Mouse (Mus musculus) intestine, embryonic 16.5 days (tissue): ENCODE measurements around the gene Crisp4. TPM values are rescaled to one million over a fixed set of nuclear protein-coding genes. Genes with fewer than 3 reads are reported as not detected.

Experiments
- ATAC-seq: fragments of 200-750 bp; cut with Nextera tagmentation; 2 replicates; pipeline ENCODE4 v1.8.0; 2017; ENCODE audit warnings: moderate TSS enrichment, moderate library complexity
- H3K27ac ChIP-seq: fragments of 300-500 bp; sonication (generic); 2 replicates; pipeline ENCODE4 v1.5.1; 2014; ENCODE audit warnings: mild to moderate bottlenecking, low read length
- H3K27me3 ChIP-seq: fragments of 300-500 bp; sonication (generic); replicated peaks from 2 replicates; pipeline ENCODE4 v1.6.1; 2014; ENCODE audit warnings: low read length, control low read depth, mixed read lengths; ENCODE audit not compliant: control insufficient read depth, insufficient read depth
- H3K36me3 ChIP-seq: fragments of 300-500 bp; sonication (generic); 2 replicates; pipeline ENCODE4 v1.6.1; 2014; ENCODE audit warnings: low read length, control low read depth; ENCODE audit not compliant: control insufficient read depth, insufficient read depth
- H3K4me1 ChIP-seq: fragments of 300-500 bp; sonication (generic); 2 replicates; pipeline ENCODE4 v1.6.1; 2014; ENCODE audit warnings: low read length, control low read depth, mixed read lengths; ENCODE audit not compliant: control insufficient read depth, insufficient read depth
- H3K4me2 ChIP-seq: fragments of 300-500 bp; sonication (generic); 2 replicates; pipeline ENCODE4 v1.6.1; 2014; ENCODE audit warnings: low read depth, low read length, control low read depth
- H3K4me3 ChIP-seq: fragments of 300-500 bp; sonication (generic); 2 replicates; pipeline ENCODE4 v1.5.1; 2014; ENCODE audit warnings: mild to moderate bottlenecking, low read length
- H3K9ac ChIP-seq: fragments of 300-500 bp; sonication (generic); 2 replicates; pipeline ENCODE4 v1.6.1; 2014; ENCODE audit warnings: low read depth, low read length
- H3K9me3 ChIP-seq: fragments of 300-500 bp; sonication (generic); 2 replicates; pipeline ENCODE4 v1.6.1; 2016; ENCODE audit warnings: low read length, control low read depth; ENCODE audit not compliant: control insufficient read depth
- WGBS: fragments of 180-500 bp; shearing (Covaris S2); extraction: QIAGEN DNeasy Blood & Tissue Kit; methylation state at CpG from one replicate; pipeline ENCODE4 v1.1.7; 2014; 5-methylcytosine and 5-hydroxymethylcytosine counted together
- polyA plus RNA-seq: library from polyadenylated mRNA; unstranded; fragments of >200 nt; fragmentation: Nextera tagmentation; extraction: Ambion mirVana; gene quantifications from 2 replicates; pipeline ENCODE4 v1.2.1, GENCODE M21; 2015

Crisp4 gene
- polyA plus RNA-seq: not detected in 2 replicates

GRCm38 (mm10) chr1:18145802-18146201, at the start of gene Crisp4:
TSS of gene Crisp4 (minus strand) at chr1:18145902.
- H3K27me3 ChIP-seq: no peaks in the 10 kb centered on the region
- H3K27ac ChIP-seq: no peak within 1 kb of the TSS
- H3K4me2 ChIP-seq: no peak within 1 kb of the TSS
- H3K4me3 ChIP-seq: no peak within 1 kb of the TSS
- no peak for ATAC-seq
- H3K36me3 ChIP-seq: no peaks in the 10 kb centered on the region
- no peaks in the 10 kb centered on the region for H3K9me3 ChIP-seq
- no peak within 1 kb of the TSS for H3K9ac ChIP-seq
- 78% methylated on average over 3 of the region's 3 CpGs for WGBS
- no peaks in the 10 kb centered on the region for H3K4me1 ChIP-seq

- no peaks in the 10 kb centered on the region for H3K4me1 ChIP-seq
- WGBS: 43% methylated on average over 4 of the region's 4 CpGs
- no peaks in the 10 kb centered on the region for H3K9me3 ChIP-seq
- H3K4me2 ChIP-seq: no peak overlapping the region
- no peaks in the 10 kb centered on the region for H3K27me3 ChIP-seq
- no peak overlapping the region for H3K27ac ChIP-seq
- no peak overlapping the region for H3K4me3 ChIP-seq
- no peak overlapping the region for H3K9ac ChIP-seq
- no peaks in the 10 kb centered on the region for H3K36me3 ChIP-seq
- no peak for ATAC-seq
These were observed 46.0 kb upstream of the Crisp4 start for GRCm38 (mm10) chr1:18191719-18192118.

GRCm38 (mm10) chr1:18190714-18191712, 45.3 kb upstream of the Crisp4 start:
- Histone ChIP-seq H3K9ac (no peak overlapping the region), H3K4me1 (no peaks in the 10 kb centered on the region), H3K9me3 (no peaks in the 10 kb centered on the region), H3K36me3 (no peaks in the 10 kb centered on the region), H3K4me3 (no peak overlapping the region), H3K4me2 (no peak overlapping the region), H3K27ac (no peak overlapping the region), H3K27me3 (no peaks in the 10 kb centered on the region)
- WGBS: 30% methylated on average over 1 of the region's 1 CpGs
- no peak for ATAC-seq

GRCm38 (mm10) chr1:18181167-18181566, 35.5 kb upstream of the Crisp4 start:
- H3K9ac ChIP-seq: no peak overlapping the region
- no peaks in the 10 kb centered on the region for H3K27me3 ChIP-seq
- ATAC-seq: no peak
- no peak overlapping the region for H3K27ac ChIP-seq
- 78% methylated on average over 3 of the region's 3 CpGs for whole genome bisulfite sequencing
- H3K4me1 ChIP-seq: no peaks in the 10 kb centered on the region
- H3K4me2 ChIP-seq: no peak overlapping the region
- no peaks in the 10 kb centered on the region for H3K9me3 ChIP-seq
- H3K36me3 ChIP-seq: no peaks in the 10 kb centered on the region
- no peak overlapping the region for H3K4me3 ChIP-seq

GRCm38 (mm10) chr1:18170573-18170972, 24.9 kb upstream of the Crisp4 start:
- 64% methylated on average over 4 of the region's 4 CpGs for WGBS
- no peak overlapping the region for H3K4me3 ChIP-seq
- H3K9ac ChIP-seq: no peak overlapping the region
- no peak overlapping the region for H3K27ac ChIP-seq
- H3K4me1 ChIP-seq: no peaks in the 10 kb centered on the region
- no peak for ATAC-seq
- no peaks in the 10 kb centered on the region for H3K36me3 ChIP-seq
- no peaks in the 10 kb centered on the region for H3K9me3 ChIP-seq
- no peaks in the 10 kb centered on the region for H3K27me3 ChIP-seq
- H3K4me2 ChIP-seq: no peak overlapping the region

- no peaks in the 10 kb centered on the region for H3K36me3 ChIP-seq
- no peak overlapping the region for H3K4me2 ChIP-seq
- 67% methylated on average over 1 of the region's 1 CpGs for WGBS
- H3K9ac ChIP-seq: no peak overlapping the region
- H3K4me3 ChIP-seq: no peak overlapping the region
- H3K27ac ChIP-seq: no peak overlapping the region
- no peaks in the 10 kb centered on the region for H3K9me3 ChIP-seq
- no peaks in the 10 kb centered on the region for H3K4me1 ChIP-seq
- H3K27me3 ChIP-seq: no peaks in the 10 kb centered on the region
- no peak for ATAC-seq
These were observed 22.6 kb upstream of the Crisp4 start for GRCm38 (mm10) chr1:18168261-18168660.

GRCm38 (mm10) chr1:18159082-18159481, 13.4 kb upstream of the Crisp4 start:
- Histone ChIP-seq H3K9me3 (no peaks in the 10 kb centered on the region), H3K4me1 (no peaks in the 10 kb centered on the region), H3K4me3 (no peak overlapping the region), H3K9ac (no peak overlapping the region), H3K27me3 (no peaks in the 10 kb centered on the region), H3K36me3 (no peaks in the 10 kb centered on the region), H3K4me2 (no peak overlapping the region), H3K27ac (no peak overlapping the region)
- ATAC-seq: no peak
- WGBS: 87% methylated on average over 6 of the region's 6 CpGs

- H3K27ac ChIP-seq: no peak overlapping the region
- ATAC-seq: no peak
- no peak overlapping the region for H3K4me2 ChIP-seq
- no peaks in the 10 kb centered on the region for H3K9me3 ChIP-seq
- H3K36me3 ChIP-seq: no peaks in the 10 kb centered on the region
- H3K4me1 ChIP-seq: no peaks in the 10 kb centered on the region
- H3K9ac ChIP-seq: no peak overlapping the region
- no peak overlapping the region for H3K4me3 ChIP-seq
- H3K27me3 ChIP-seq: no peaks in the 10 kb centered on the region
These were observed 2.5 kb upstream of the Crisp4 start for GRCm38 (mm10) chr1:18148211-18148610.

- WGBS: 60% methylated on average over 4 of the region's 4 CpGs
- Histone ChIP-seq H3K4me2 (no peak overlapping the region), H3K27ac (no peak overlapping the region), H3K9ac (no peak overlapping the region), H3K27me3 (no peaks in the 10 kb centered on the region), H3K4me3 (no peak overlapping the region), H3K9me3 (no peaks in the 10 kb centered on the region), H3K36me3 (no peaks in the 10 kb centered on the region), H3K4me1 (no peaks in the 10 kb centered on the region)
- no peak for ATAC-seq
These were observed 14.0 kb downstream of the Crisp4 start for GRCm38 (mm10) chr1:18131691-18132090.
